Mouse (Mus musculus) hindbrain, embryonic 14.5 days (tissue): ENCODE measurements around the gene Pkig. TPM values are rescaled to one million over a fixed set of nuclear protein-coding genes. Genes with fewer than 3 reads are reported as not detected.

Source experiments
- ATAC-seq: fragments of 200-750 bp; cut with Nextera tagmentation; 2 replicates; pipeline ENCODE4 v1.8.0; 2017; ENCODE audit warnings: moderate number of reproducible peaks, mild to moderate bottlenecking, moderate TSS enrichment, moderate library complexity; ENCODE audit not compliant: low FRiP score
- DNase-seq: peaks from one replicate; pipeline ENCODE4 v3.0.0-alpha.2; 2015; ENCODE audit warnings: low spot score
- H3K27ac ChIP-seq: fragments of 300-500 bp; sonication (generic); 2 replicates; pipeline ENCODE4 v1.5.1; 2014; ENCODE audit warnings: mild to moderate bottlenecking, moderate library complexity
- H3K27me3 ChIP-seq: fragments of 300-500 bp; sonication (generic); 2 replicates; pipeline ENCODE4 v1.6.1; 2014; ENCODE audit warnings: mild to moderate bottlenecking, low read length, mixed read lengths; ENCODE audit not compliant: control insufficient read depth, insufficient read depth
- H3K36me3 ChIP-seq: fragments of 300-500 bp; sonication (generic); replicated peaks from 2 replicates; pipeline ENCODE4 v1.6.1; 2014; ENCODE audit not compliant: control insufficient read depth, insufficient read depth
- H3K4me1 ChIP-seq: fragments of 300-500 bp; sonication (generic); replicated peaks from 2 replicates; pipeline ENCODE4 v1.6.1; 2014; ENCODE audit warnings: antibody characterized with exemption, low read length, mixed read lengths; ENCODE audit not compliant: control insufficient read depth, insufficient read depth
- H3K4me2 ChIP-seq: fragments of 300-500 bp; sonication (generic); replicated peaks from 2 replicates; pipeline ENCODE4 v1.6.1; 2014; ENCODE audit warnings: mild to moderate bottlenecking, moderate library complexity
- H3K4me3 ChIP-seq: fragments of 300-500 bp; sonication (generic); replicated peaks from 2 replicates; pipeline ENCODE4 v1.5.1; 2014; ENCODE audit warnings: mild to moderate bottlenecking, low read length
- H3K9ac ChIP-seq: fragments of 300-500 bp; sonication (generic); 2 replicates; pipeline ENCODE4 v1.6.1; 2014
- H3K9me3 ChIP-seq: fragments of 300-500 bp; sonication (generic); 2 replicates; pipeline ENCODE4 v1.6.1; 2016; ENCODE audit warnings: low read length; ENCODE audit not compliant: control insufficient read depth
- WGBS: fragments of 180-500 bp; shearing (Covaris S2); extraction: QIAGEN DNeasy Blood & Tissue Kit; methylation state at CpG from one replicate; pipeline ENCODE4 v1.1.7; 2014; 5-methylcytosine and 5-hydroxymethylcytosine counted together
- polyA plus RNA-seq: library from polyadenylated mRNA; unstranded; fragments of >200 nt; fragmentation: Nextera tagmentation; extraction: Ambion mirVana; gene quantifications from 2 replicates; pipeline ENCODE4 v1.2.1, GENCODE M21; 2014

The Pkig gene
- polyA plus RNA-seq, 1 experiment from 2014 or later = 107 TPM

GRCm38 (mm10) chr2:163696763-163697162 lies 38.6 kb downstream of the Pkig start:
- Histone ChIP-seq H3K4me2 (no peak overlapping the region), H3K4me3 (no peak overlapping the region), H3K27ac (no peak overlapping the region), H3K36me3 (no peaks in the 10 kb centered on the region), H3K9ac (no peak overlapping the region), H3K4me1 (no peaks in the 10 kb centered on the region; the same call in 1 of the 2 replicates), H3K27me3 (no peaks in the 10 kb centered on the region), H3K9me3 (no peaks in the 10 kb centered on the region)
- DNase-seq (no peak), ATAC-seq (no peak)
- WGBS = 32% methylated on average over 2 of the region's 2 CpGs

GRCm38 (mm10) chr2:163697764-163698480 lies 39.7 kb downstream of the Pkig start:
- WGBS = 71% methylated on average over 11 of the region's 16 CpGs
- H3K9ac ChIP-seq = no peak overlapping the region
- H3K36me3 ChIP-seq = no peaks in the 10 kb centered on the region
- ATAC-seq (no peak), DNase-seq (no peak)
- no peaks in the 10 kb centered on the region for H3K9me3 ChIP-seq
- no peak overlapping the region for H3K4me2 ChIP-seq
- no peaks in the 10 kb centered on the region for H3K27me3 ChIP-seq
- no peak overlapping the region for H3K4me3 ChIP-seq
- H3K27ac ChIP-seq = no peak overlapping the region
- H3K4me1 ChIP-seq = peaks cover 5% of the 10 kb centered on the region; the same call in 1 of the 2 replicates

- WGBS = 76% methylated on average over 11 of the region's 11 CpGs
- H3K4me2 ChIP-seq = no peak overlapping the region
- H3K4me3 ChIP-seq = no peak overlapping the region
- H3K27me3 ChIP-seq = no peaks in the 10 kb centered on the region
- H3K27ac ChIP-seq = no peak overlapping the region
- no peaks in the 10 kb centered on the region; the same call in 1 of the 2 replicates for H3K36me3 ChIP-seq
- 0 out of 2 replicates have a peak, but pooled peaks cover 10% of the 10 kb centered on the region for H3K4me1 ChIP-seq
- no peaks in the 10 kb centered on the region for H3K9me3 ChIP-seq
- DNase-seq = no peak
- ATAC-seq = no peak
- no peak overlapping the region for H3K9ac ChIP-seq
These were observed 41.0 kb downstream of the Pkig start for GRCm38 (mm10) chr2:163699078-163699780.

GRCm38 (mm10) chr2:163702431-163702830 lies 44.2 kb downstream of the Pkig start:
- ATAC-seq = no peak
- Histone ChIP-seq H3K27ac (no peak overlapping the region), H3K9ac (no peak overlapping the region), H3K4me3 (no peak overlapping the region), H3K36me3 (peaks cover 6% of the 10 kb centered on the region), H3K4me1 (0 out of 2 replicates have a peak, but pooled peaks cover 10% of the 10 kb centered on the region), H3K4me2 (no peak overlapping the region), H3K27me3 (no peaks in the 10 kb centered on the region), H3K9me3 (no peaks in the 10 kb centered on the region)
- WGBS = 80% methylated on average over 7 of the region's 7 CpGs
- no peak for DNase-seq

GRCm38 (mm10) chr2:163702921-163703320 lies 44.7 kb downstream of the Pkig start:
- H3K9ac ChIP-seq = no peak overlapping the region
- H3K36me3 ChIP-seq = peaks cover 6% of the 10 kb centered on the region
- H3K27me3 ChIP-seq = no peaks in the 10 kb centered on the region
- H3K4me1 ChIP-seq = 0 out of 2 replicates have a peak, but pooled peaks cover 10% of the 10 kb centered on the region
- H3K27ac ChIP-seq = no peak overlapping the region
- ATAC-seq (no peak), DNase-seq (no peak)
- H3K4me3 ChIP-seq = no peak overlapping the region
- WGBS = 77% methylated on average over 5 of the region's 5 CpGs
- no peaks in the 10 kb centered on the region for H3K9me3 ChIP-seq
- no peak overlapping the region for H3K4me2 ChIP-seq

GRCm38 (mm10) chr2:163703599-163704260 lies 45.5 kb downstream of the Pkig start:
- DNase-seq = no peak

GRCm38 (mm10) chr2:163708321-163708720 lies 50.1 kb downstream of the Pkig start:
- H3K9ac ChIP-seq = no peak overlapping the region
- no peak overlapping the region for H3K4me2 ChIP-seq
- WGBS = 93% methylated on average over 5 of the region's 5 CpGs
- H3K27me3 ChIP-seq = no peaks in the 10 kb centered on the region
- no peak overlapping the region for H3K4me3 ChIP-seq
- DNase-seq (no peak), ATAC-seq (no peak)
- H3K4me1 ChIP-seq = 0 out of 2 replicates have a peak, but pooled peaks cover 1% of the 10 kb centered on the region
- no peaks in the 10 kb centered on the region for H3K9me3 ChIP-seq
- H3K27ac ChIP-seq = no peak overlapping the region
- peaks cover 6% of the 10 kb centered on the region for H3K36me3 ChIP-seq

More at GRCm38 (mm10) chr2:163703599-163704260, 45.5 kb downstream of the Pkig start:
- H3K36me3 ChIP-seq = peaks cover 6% of the 10 kb centered on the region
- no peak overlapping the region for H3K4me2 ChIP-seq
- 0 out of 2 replicates have a peak, but pooled peaks cover 10% of the 10 kb centered on the region for H3K4me1 ChIP-seq
- no peaks in the 10 kb centered on the region for H3K9me3 ChIP-seq
- no peak for ATAC-seq
- H3K9ac ChIP-seq = no peak overlapping the region
- WGBS = 94% methylated on average over 5 of the region's 5 CpGs
- H3K4me3 ChIP-seq = no peak overlapping the region
- no peaks in the 10 kb centered on the region for H3K27me3 ChIP-seq
- H3K27ac ChIP-seq = no peak overlapping the region

- H3K27ac ChIP-seq = no peak overlapping the region
- H3K9me3 ChIP-seq = no peaks in the 10 kb centered on the region
- peaks cover 6% of the 10 kb centered on the region for H3K36me3 ChIP-seq
- H3K27me3 ChIP-seq = no peaks in the 10 kb centered on the region
- no peak overlapping the region for H3K4me3 ChIP-seq
- no peak for ATAC-seq
- WGBS = 68% methylated on average over 5 of the region's 6 CpGs
- H3K4me1 ChIP-seq = no peaks in the 10 kb centered on the region
- no peak overlapping the region for H3K4me2 ChIP-seq
- no peak overlapping the region for H3K9ac ChIP-seq
- no peak for DNase-seq
These were observed 50.6 kb downstream of the Pkig start for GRCm38 (mm10) chr2:163708763-163709250.

GRCm38 (mm10) chr2:163710000-163710399 lies 51.8 kb downstream of the Pkig start:
- ATAC-seq (no peak), DNase-seq (no peak)
- Histone ChIP-seq H3K9ac (no peak overlapping the region), H3K9me3 (no peaks in the 10 kb centered on the region), H3K27me3 (no peaks in the 10 kb centered on the region), H3K4me1 (no peaks in the 10 kb centered on the region), H3K36me3 (no peaks in the 10 kb centered on the region; the same call in 1 of the 2 replicates), H3K4me2 (no peak overlapping the region), H3K27ac (no peak overlapping the region), H3K4me3 (no peak overlapping the region)
- WGBS = 87% methylated on average over 9 of the region's 9 CpGs
